Comparison of ENCODE assay signal across 10 mouse cellular contexts in genomic region chr4:139493227-139494025, GRCm38 (mm10). TPM values are rescaled to one million over a fixed set of nuclear protein-coding genes. Genes with fewer than 3 reads are reported as not detected.
DNase-seq lines count a peak whose midpoint lies in the region; ATAC-seq lines count a peak whose summit lies in the region.
"Had no signal": no experiment of that assay in that cellular context is flagged by ENCODE, and none has a peak within 500 bp of the region (broad histone marks: within the 10 kb centered on the region; RNA-seq: fewer than 3 reads in every experiment).

No protein-coding gene starts in this region.

- 56% methylated on average over 9 of the region's 9 CpGs for WGBS in liver, embryonic 11.5 days

- peaks cover 22% of the 10 kb centered on the region for H3K36me3 ChIP-seq in liver, embryonic 11.5 days (ENCODE audit: control insufficient read depth, insufficient read depth, low read length)

- no peak overlapping the region for H3K4me3 ChIP-seq in liver, embryonic 11.5 days (ENCODE audit: low read depth, low read length)

- H3K27ac ChIP-seq in liver, embryonic 11.5 days (ENCODE audit: low read depth, low read length), result no peak overlapping the region
- H3K27ac ChIP-seq: kidney, postnatal 0 days had no signal

- no peaks in the 10 kb centered on the region for H3K27me3 ChIP-seq in liver, embryonic 11.5 days (replicated peaks; ENCODE audit: control insufficient read depth, insufficient read depth, low read length)

- no peak overlapping the region for H3K4me2 ChIP-seq in liver, embryonic 11.5 days

- DNase-seq in liver (peak; percentile 18), adipocyte (ENCODE audit: low spot score) (no peak)
- DNase-seq in liver, embryonic 11.5 days (ENCODE audit: low spot score), result no peak
- DNase-seq in cerebellum, adult 9-11 months, result peak; percentile 89
- peak; percentile 44 for DNase-seq in kidney, postnatal 10 days
- DNase-seq in monocyte, adult 2 months (ENCODE audit: low read depth in 1 of 2, low spot score in 2 of 2), result peak; percentile 76 to 87
- DNase-seq in adrenal gland, adult 18-20 months (ENCODE audit: low spot score in 2 of 2), result no peak
- no peak for DNase-seq in left cerebral cortex, adult 18-20 months (ENCODE audit: low spot score in 2 of 2)
- DNase-seq: right cerebral cortex, postnatal 25 days had no signal

- no peak overlapping the region for H3K9ac ChIP-seq in liver, embryonic 11.5 days (ENCODE audit: low read depth, low read length)

- no peaks in the 10 kb centered on the region for H3K9me3 ChIP-seq in liver, embryonic 11.5 days (ENCODE audit: control insufficient read depth, low read length)

- ATAC-seq in liver, embryonic 11.5 days (replicated peaks; ENCODE audit: low FRiP score), result no peak

- H3K4me1 ChIP-seq in liver, embryonic 11.5 days (replicated peaks; ENCODE audit: control insufficient read depth, insufficient read depth, low read length), result no peaks in the 10 kb centered on the region

RNA-seq across cellular contexts. Expression of gene Iffo2, which starts 36.9 kb away (rescaled TPM):
- polyA plus RNA-seq in liver, embryonic 11.5 days (2014; fragmentation: Nextera tagmentation; extraction: Ambion mirVana), result 1.8 and 2.2 TPM in 2 replicates
- 10 to 100 TPM; 13.0 to 13.5 TPM for total RNA-seq in adrenal gland, adult 18-20 months (2021)
- total RNA-seq in left cerebral cortex, adult 18-20 months (2021), result 10 to 100 TPM; 18.8 to 19.4 TPM

Comparison
In these comparisons a context has a peak if more than half of its experiments do, and no peak if none do; other contexts are left out.
1. DNase-seq: peak in liver (single experiment), cerebellum, adult 9-11 months (single experiment), kidney, postnatal 10 days (single experiment) and monocyte, adult 2 months (2 of 2); none in liver, embryonic 11.5 days (single experiment), adrenal gland, adult 18-20 months (0 of 2), left cerebral cortex, adult 18-20 months (0 of 2) and adipocyte (single experiment).